ENCODE assay signal across 9 mouse cellular contexts in genomic region chr2:74672481-74673362, GRCm38 (mm10). TPM values are rescaled to one million over a fixed set of nuclear protein-coding genes. Genes with fewer than 3 reads are reported as not detected.
DNase-seq lines count a peak whose midpoint lies in the region; ATAC-seq and TF ChIP-seq lines count a peak whose summit lies in the region.
"Had no signal": no experiment of that assay in that cellular context is flagged by ENCODE, and none has a peak within 500 bp of the region (broad histone marks: within the 10 kb centered on the region; RNA-seq: fewer than 3 reads in every experiment).

No protein-coding gene starts in this region.

- H3K27ac ChIP-seq in hindbrain, embryonic 11.5 days (ENCODE audit: low read depth, low read length) = no peak overlapping the region
- H3K27ac ChIP-seq in liver, embryonic 14.5 days = no peak overlapping the region

- under 1% methylated on average over 40 of the region's 40 CpGs for WGBS in hindbrain, embryonic 11.5 days
- WGBS in liver, embryonic 14.5 days (ENCODE audit: insufficient replicate concordance) = 2% methylated on average over 40 of the region's 40 CpGs

- H3K9me3 ChIP-seq in hindbrain, embryonic 11.5 days (ENCODE audit: control insufficient read depth, low read length) = no peaks in the 10 kb centered on the region
- H3K9me3 ChIP-seq in liver, embryonic 14.5 days (ENCODE audit: control insufficient read depth, low read length) = no peaks in the 10 kb centered on the region

- no peak overlapping the region for H3K4me3 ChIP-seq in hindbrain, embryonic 11.5 days (ENCODE audit: low read depth, low read length)
- H3K4me3 ChIP-seq in liver, embryonic 14.5 days (ENCODE audit: insufficient read depth in 1 of 2, low read depth in 2 of 2, low read length in 2 of 2) = peak overlapping the region; percentile 19 to 23; a peak in 3 of 4 replicates

- H3K4me2 ChIP-seq in hindbrain, embryonic 11.5 days (replicated peaks; ENCODE audit: low read depth, low read length) = peak overlapping the region; percentile 27
- H3K4me2 ChIP-seq in liver, embryonic 14.5 days (ENCODE audit: low read depth) = peak overlapping the region; percentile 42

- no peak for TF ChIP-seq EP300 in liver, embryonic 14.5 days (IDR thresholded peaks at IDR 0.05; ENCODE audit: low read depth)

- H3K27me3 ChIP-seq in hindbrain, embryonic 11.5 days (ENCODE audit: control insufficient read depth, insufficient read depth, low read length) = peaks cover 95% of the 10 kb centered on the region
- peaks cover 99% of the 10 kb centered on the region for H3K27me3 ChIP-seq in liver, embryonic 14.5 days (ENCODE audit: control insufficient read depth, insufficient read depth, low read length)

- H3K36me3 ChIP-seq in hindbrain, embryonic 11.5 days (ENCODE audit: control insufficient read depth, insufficient read depth, low read length) = no peaks in the 10 kb centered on the region
- no peaks in the 10 kb centered on the region for H3K36me3 ChIP-seq in liver, embryonic 14.5 days (replicated peaks; ENCODE audit: control insufficient read depth, insufficient read depth, low read depth)

- 0 out of 2 replicates have a peak, but pooled peaks cover 4% of the 10 kb centered on the region for H3K4me1 ChIP-seq in hindbrain, embryonic 11.5 days (replicated peaks; ENCODE audit: control insufficient read depth, insufficient read depth, low read length)
- H3K4me1 ChIP-seq in liver, embryonic 14.5 days (replicated peaks; ENCODE audit: control insufficient read depth in 2 of 2, insufficient read depth in 2 of 2, low read length in 1 of 2) = no peaks in the 10 kb centered on the region

- peak; percentile 75 for TF ChIP-seq CTCF in liver, embryonic 14.5 days (IDR thresholded peaks at IDR 0.05; ENCODE audit: low read depth)

- peak; percentile 69 for ATAC-seq in hindbrain, embryonic 11.5 days (ENCODE audit: low FRiP score)
- no peak for ATAC-seq in liver, embryonic 14.5 days (ENCODE audit: insufficient read depth)

- no peak overlapping the region for H3K9ac ChIP-seq in hindbrain, embryonic 11.5 days (ENCODE audit: low read depth, low read length)
- H3K9ac ChIP-seq in liver, embryonic 14.5 days (replicated peaks) = no peak overlapping the region

- DNase-seq in adrenal gland, postnatal 10 days = peak; percentile 63
- DNase-seq in adrenal gland, postnatal 4 days (ENCODE audit: low spot score in 2 of 2) = no peak
- peak; percentile 63 to 70 for DNase-seq in B cell, adult 2 months
- peak; percentile 89 for DNase-seq in embryo, embryonic 10.5 days (ENCODE audit: low spot score)
- peak; percentile 84 for DNase-seq in hindbrain, embryonic 11.5 days (ENCODE audit: low spot score)
- DNase-seq in liver, embryonic 14.5 days (ENCODE audit: low read depth in 3 of 3, low spot score in 3 of 3) = no peak
- peak; percentile 47 to 53 for DNase-seq in natural killer cell, adult 2 months (ENCODE audit: low spot score in 2 of 2)
- no peak for DNase-seq in frontal cortex, adult 2 months (ENCODE audit: extremely low spot score in 1 of 2, low spot score in 1 of 2)

RNA-seq across cellular contexts. Expression of gene Hoxd12, which starts 2.1 kb away (rescaled TPM):
- not detected for total RNA-seq in adrenal gland, postnatal 10 days (2021)
- not detected for total RNA-seq in adrenal gland, postnatal 4 days (2021)
- polyA plus RNA-seq in hindbrain, embryonic 11.5 days (2014; fragmentation: Nextera tagmentation; extraction: Ambion mirVana) = not detected in 2 replicates
- polyA plus RNA-seq in liver, embryonic 14.5 days (2012; rRNA removed) = 0.04 and 0.10 TPM in 2 replicates
- not detected in 2 replicates for polyA plus RNA-seq in liver, embryonic 14.5 days (2014; fragmentation: Nextera tagmentation; extraction: Ambion mirVana)
- polyA plus RNA-seq in frontal cortex, adult 2 months (2012; rRNA removed) = not detected in 2 replicates
- total RNA-seq: left cerebral cortex, postnatal 14 days had no signal

RNA-seq across cellular contexts. Expression of gene Hoxd13, which starts 4.6 kb away (rescaled TPM):
- not detected for total RNA-seq in adrenal gland, postnatal 10 days (2021)
- not detected for total RNA-seq in adrenal gland, postnatal 4 days (2021)
- polyA plus RNA-seq in hindbrain, embryonic 11.5 days (2014; fragmentation: Nextera tagmentation; extraction: Ambion mirVana) = 0.15 TPM in 1 of 2 replicates, not detected in the other
- 0.09 and 0.29 TPM in 2 replicates for polyA plus RNA-seq in liver, embryonic 14.5 days (2012; rRNA removed)
- not detected in 2 replicates for polyA plus RNA-seq in liver, embryonic 14.5 days (2014; fragmentation: Nextera tagmentation; extraction: Ambion mirVana)
- not detected in 2 replicates for polyA plus RNA-seq in frontal cortex, adult 2 months (2012; rRNA removed)
- total RNA-seq: left cerebral cortex, postnatal 14 days had no signal

RNA-seq across cellular contexts. Expression of gene Hoxd11, which starts 6.6 kb away (rescaled TPM):
- not detected for total RNA-seq in adrenal gland, postnatal 10 days (2021)
- total RNA-seq in adrenal gland, postnatal 4 days (2021) = 1 to 10 TPM in 1 of 2 experiments, not detected in 1; 5.1 TPM
- polyA plus RNA-seq in hindbrain, embryonic 11.5 days (2014; fragmentation: Nextera tagmentation; extraction: Ambion mirVana) = not detected in 2 replicates
- 0.04 and 0.09 TPM in 2 replicates for polyA plus RNA-seq in liver, embryonic 14.5 days (2012; rRNA removed)
- polyA plus RNA-seq in liver, embryonic 14.5 days (2014; fragmentation: Nextera tagmentation; extraction: Ambion mirVana) = not detected in 2 replicates
- polyA plus RNA-seq in frontal cortex, adult 2 months (2012; rRNA removed) = not detected in 2 replicates
- total RNA-seq: left cerebral cortex, postnatal 14 days had no signal

RNA-seq across cellular contexts. Expression of gene Evx2, which starts 13.4 kb away (rescaled TPM):
- total RNA-seq in adrenal gland, postnatal 10 days (2021) = not detected
- not detected for total RNA-seq in adrenal gland, postnatal 4 days (2021)
- polyA plus RNA-seq in hindbrain, embryonic 11.5 days (2014; fragmentation: Nextera tagmentation; extraction: Ambion mirVana) = 1.6 and 2.4 TPM in 2 replicates
- 0.02 TPM in 1 of 2 replicates, not detected in the other for polyA plus RNA-seq in liver, embryonic 14.5 days (2012; rRNA removed)
- polyA plus RNA-seq in liver, embryonic 14.5 days (2014; fragmentation: Nextera tagmentation; extraction: Ambion mirVana) = not detected in 2 replicates
- polyA plus RNA-seq in frontal cortex, adult 2 months (2012; rRNA removed) = not detected in 2 replicates
- total RNA-seq: left cerebral cortex, postnatal 14 days had no signal

RNA-seq across cellular contexts. Expression of gene Hoxd10, which starts 19.0 kb away (rescaled TPM):
- under 1 TPM; 0.15 to 0.27 TPM for total RNA-seq in adrenal gland, postnatal 10 days (2021)
- total RNA-seq in adrenal gland, postnatal 4 days (2021) = 1 to 10 TPM in 1 of 2 experiments, under 1 TPM in 1; 0.71 to 5.2 TPM
- 0.13 TPM in 1 of 2 replicates, not detected in the other for polyA plus RNA-seq in hindbrain, embryonic 11.5 days (2014; fragmentation: Nextera tagmentation; extraction: Ambion mirVana)
- 0.07 TPM in 1 of 2 replicates, not detected in the other for polyA plus RNA-seq in liver, embryonic 14.5 days (2012; rRNA removed)
- not detected in 2 replicates for polyA plus RNA-seq in liver, embryonic 14.5 days (2014; fragmentation: Nextera tagmentation; extraction: Ambion mirVana)
- polyA plus RNA-seq in frontal cortex, adult 2 months (2012; rRNA removed) = not detected in 2 replicates
- total RNA-seq: left cerebral cortex, postnatal 14 days had no signal

Comparison
In these comparisons a context has a peak if more than half of its experiments do, and no peak if none do; other contexts are left out.
1. DNase-seq: peak in adrenal gland, postnatal 10 days (single experiment), B cell, adult 2 months (2 of 2), embryo, embryonic 10.5 days (single experiment), hindbrain, embryonic 11.5 days (single experiment) and natural killer cell, adult 2 months (2 of 2); none in adrenal gland, postnatal 4 days (0 of 2), liver, embryonic 14.5 days (0 of 3) and frontal cortex, adult 2 months (0 of 2).